Mouse (Mus musculus) hindbrain, embryonic 16.5 days (tissue): ENCODE results near the gene Smad5. TPM values are rescaled to one million over a fixed set of nuclear protein-coding genes. Genes with fewer than 3 reads are reported as not detected.
A peak's percentile ranks its signal among the peaks of the same experiment; 100 is the strongest.

ENCODE experiments used
- ATAC-seq: fragments of 200-750 bp; cut with Nextera tagmentation; 2 replicates; pipeline ENCODE4 v1.8.0; 2017; ENCODE audit warnings: moderate TSS enrichment, moderate library complexity
- H3K27ac ChIP-seq: fragments of 300-500 bp; sonication (generic); 2 replicates; pipeline ENCODE4 v1.5.1; 2014; ENCODE audit warnings: low read depth, mild to moderate bottlenecking, control low read depth, low read length, moderate library complexity
- H3K27me3 ChIP-seq: fragments of 300-500 bp; sonication (generic); replicated peaks from 2 replicates; pipeline ENCODE4 v1.6.1; 2014; ENCODE audit warnings: low read length; ENCODE audit not compliant: control insufficient read depth, insufficient read depth
- H3K36me3 ChIP-seq: fragments of 300-500 bp; sonication (generic); 2 replicates; pipeline ENCODE4 v1.6.1; 2014; ENCODE audit warnings: mild to moderate bottlenecking, low read length, moderate library complexity, mixed read lengths; ENCODE audit not compliant: control insufficient read depth, insufficient read depth
- H3K4me1 ChIP-seq: fragments of 300-500 bp; sonication (generic); 2 replicates; pipeline ENCODE4 v1.6.1; 2014; ENCODE audit warnings: low read depth, low read length; ENCODE audit not compliant: control insufficient read depth, insufficient read depth
- H3K4me2 ChIP-seq: fragments of 300-500 bp; sonication (generic); 2 replicates; pipeline ENCODE4 v1.6.1; 2014; ENCODE audit warnings: mild to moderate bottlenecking, low read length, control low read depth, moderate library complexity
- H3K4me3 ChIP-seq: fragments of 300-500 bp; sonication (generic); 2 replicates; pipeline ENCODE4 v1.5.1; 2014; ENCODE audit warnings: mild to moderate bottlenecking, low read length, control low read depth, moderate library complexity
- H3K9ac ChIP-seq: fragments of 300-500 bp; sonication (generic); 2 replicates; pipeline ENCODE4 v1.6.1; 2014; ENCODE audit warnings: low read depth, mild to moderate bottlenecking, control low read depth, low read length, moderate library complexity
- H3K9me3 ChIP-seq: fragments of 300-500 bp; sonication (generic); 2 replicates; pipeline ENCODE4 v1.6.1; 2014; ENCODE audit warnings: mild to moderate bottlenecking, low read length, moderate library complexity; ENCODE audit not compliant: control insufficient read depth
- WGBS: fragments of 180-500 bp; shearing (Covaris S2); extraction: QIAGEN DNeasy Blood & Tissue Kit; methylation state at CpG from one replicate; pipeline ENCODE4 v1.1.7; 2014; 5-methylcytosine and 5-hydroxymethylcytosine counted together
- polyA plus RNA-seq: library from polyadenylated mRNA; unstranded; fragments of >200 nt; fragmentation: Nextera tagmentation; extraction: Ambion mirVana; gene quantifications from 2 replicates; pipeline ENCODE4 v1.2.1, GENCODE M21; 2015

Smad5 gene
- polyA plus RNA-seq, 1 experiment from 2014 or later: 17.2 TPM

GRCm38 (mm10) chr13:56697171-56697570, 5.6 kb upstream of the Smad5 start:
- Histone ChIP-seq H3K36me3 (no peaks in the 10 kb centered on the region), H3K4me1 (peaks cover 14% of the 10 kb centered on the region), H3K4me2 (no peak overlapping the region), H3K4me3 (no peak overlapping the region), H3K9me3 (no peaks in the 10 kb centered on the region), H3K27ac (no peak overlapping the region), H3K9ac (no peak overlapping the region), H3K27me3 (0 out of 2 replicates have a peak, but pooled peaks cover 2% of the 10 kb centered on the region)
- ATAC-seq: no peak
- WGBS: 86% methylated on average over 2 of the region's 2 CpGs

- peak; percentile 40; the same call in 1 of the 2 replicates for ATAC-seq
- peak overlapping the region; percentile 72; the same call in 1 of the 2 replicates for H3K27ac ChIP-seq
- peak overlapping the region; percentile 36; the same call in 1 of the 2 replicates for H3K9ac ChIP-seq
- H3K36me3 ChIP-seq: no peaks in the 10 kb centered on the region
- H3K9me3 ChIP-seq: no peaks in the 10 kb centered on the region
- H3K4me2 ChIP-seq: peak overlapping the region; percentile 28
- H3K4me3 ChIP-seq: no peak overlapping the region
- 5% methylated on average over 9 of the region's 9 CpGs for WGBS
- H3K4me1 ChIP-seq: peaks cover 18% of the 10 kb centered on the region
- 0 out of 2 replicates have a peak, but pooled peaks cover 2% of the 10 kb centered on the region for H3K27me3 ChIP-seq
Observed at GRCm38 (mm10) chr13:56698391-56698790, 4.4 kb upstream of the Smad5 start.

GRCm38 (mm10) chr13:56699370-56699769, 3.4 kb upstream of the Smad5 start:
- ATAC-seq: no peak
- H3K9me3 ChIP-seq: no peaks in the 10 kb centered on the region

GRCm38 (mm10) chr13:56700981-56701380, 1.8 kb upstream of the Smad5 start:
- 87% methylated on average over 1 of the region's 1 CpGs for WGBS

More at GRCm38 (mm10) chr13:56699370-56699769, 3.4 kb upstream of the Smad5 start:
- H3K4me1 ChIP-seq: peaks cover 23% of the 10 kb centered on the region
- H3K4me3 ChIP-seq: no peak overlapping the region
- H3K27me3 ChIP-seq: 0 out of 2 replicates have a peak, but pooled peaks cover 2% of the 10 kb centered on the region
- WGBS: 91% methylated on average over 2 of the region's 2 CpGs
- H3K36me3 ChIP-seq: no peaks in the 10 kb centered on the region
- H3K27ac ChIP-seq: no peak overlapping the region
- no peak overlapping the region for H3K4me2 ChIP-seq
- no peak overlapping the region for H3K9ac ChIP-seq

GRCm38 (mm10) chr13:56701924-56702323, 886 bp upstream of the Smad5 start:
- H3K27ac ChIP-seq: no peak overlapping the region
- H3K4me3 ChIP-seq: no peak overlapping the region

More at GRCm38 (mm10) chr13:56700981-56701380, 1.8 kb upstream of the Smad5 start:
- Histone ChIP-seq H3K9me3 (no peaks in the 10 kb centered on the region), H3K36me3 (no peaks in the 10 kb centered on the region), H3K9ac (no peak overlapping the region), H3K27ac (no peak overlapping the region), H3K4me1 (peaks cover 39% of the 10 kb centered on the region), H3K27me3 (no peaks in the 10 kb centered on the region), H3K4me2 (no peak overlapping the region), H3K4me3 (no peak overlapping the region)
- ATAC-seq: no peak

GRCm38 (mm10) chr13:56703222-56703870, 536 bp downstream of the Smad5 start:
- H3K9ac ChIP-seq: peak overlapping the region; percentile 96
- H3K4me1 ChIP-seq: peaks cover 46% of the 10 kb centered on the region
- H3K27ac ChIP-seq: peak overlapping the region; percentile 99
- no peaks in the 10 kb centered on the region for H3K27me3 ChIP-seq
- H3K9me3 ChIP-seq: no peaks in the 10 kb centered on the region
- no peaks in the 10 kb centered on the region for H3K36me3 ChIP-seq
- WGBS: 0% methylated on average over 41 of the region's 80 CpGs
- peak overlapping the region; percentile 83 for H3K4me2 ChIP-seq
- peak overlapping the region; percentile 73 for H3K4me3 ChIP-seq
- peak; percentile 80 for ATAC-seq

More at GRCm38 (mm10) chr13:56701924-56702323, 886 bp upstream of the Smad5 start:
- Histone ChIP-seq H3K9me3 (no peaks in the 10 kb centered on the region), H3K36me3 (no peaks in the 10 kb centered on the region), H3K4me1 (peaks cover 42% of the 10 kb centered on the region), H3K9ac (no peak overlapping the region; the same call in 1 of the 2 replicates), H3K27me3 (no peaks in the 10 kb centered on the region), H3K4me2 (no peak overlapping the region)
- WGBS: 71% methylated on average over 10 of the region's 10 CpGs
- ATAC-seq: no peak

GRCm38 (mm10) chr13:56703871-56704321, 1.1 kb downstream of the Smad5 start:
- H3K4me1 ChIP-seq: peaks cover 40% of the 10 kb centered on the region
- WGBS: 0% methylated on average over 11 of the region's 11 CpGs
- peak overlapping the region; percentile 96 for H3K9ac ChIP-seq
- ATAC-seq: peak; percentile 49
- H3K4me2 ChIP-seq: peak overlapping the region; percentile 83
- peak overlapping the region; percentile 99 for H3K27ac ChIP-seq
- no peaks in the 10 kb centered on the region for H3K27me3 ChIP-seq
- H3K36me3 ChIP-seq: no peaks in the 10 kb centered on the region
- no peaks in the 10 kb centered on the region for H3K9me3 ChIP-seq
- peak overlapping the region; percentile 73 for H3K4me3 ChIP-seq

- no peaks in the 10 kb centered on the region for H3K36me3 ChIP-seq
- H3K4me2 ChIP-seq: peak overlapping the region; percentile 83
- no peak for ATAC-seq
- peak overlapping the region; percentile 73 for H3K4me3 ChIP-seq
- no peaks in the 10 kb centered on the region for H3K27me3 ChIP-seq
- no peak overlapping the region for H3K27ac ChIP-seq
- H3K4me1 ChIP-seq: peaks cover 39% of the 10 kb centered on the region
- H3K9me3 ChIP-seq: no peaks in the 10 kb centered on the region
- 64% methylated on average over 2 of the region's 2 CpGs for WGBS
- H3K9ac ChIP-seq: peak overlapping the region; percentile 23; the same call in 1 of the 2 replicates
Observed at GRCm38 (mm10) chr13:56704596-56704995, 1.8 kb downstream of the Smad5 start.

- Histone ChIP-seq H3K4me3 (no peak overlapping the region), H3K9me3 (no peaks in the 10 kb centered on the region), H3K9ac (no peak overlapping the region), H3K27ac (no peak overlapping the region), H3K4me1 (peaks cover 39% of the 10 kb centered on the region), H3K27me3 (no peaks in the 10 kb centered on the region), H3K4me2 (no peak overlapping the region), H3K36me3 (no peaks in the 10 kb centered on the region)
- ATAC-seq: no peak
- 81% methylated on average over 4 of the region's 4 CpGs for WGBS
Observed at GRCm38 (mm10) chr13:56707111-56707510, 4.3 kb downstream of the Smad5 start.
